Mouse (Mus musculus): ENCODE data around the gene Rasl10a. TPM values are rescaled to one million over a fixed set of nuclear protein-coding genes. Genes with fewer than 3 reads are reported as not detected.

Rasl10a gene
- total and polyA plus RNA-seq, 2 experiments from 2014 or later: 0.85 to 2.7 TPM

- Histone ChIP-seq H3K4me2 (ENCODE audit: low read depth, low read length) (no peak overlapping the region), H3K27ac (ENCODE audit: low read depth) (no peak overlapping the region), H3K27me3 (ENCODE audit: control insufficient read depth, insufficient read depth, low read length) (peaks cover 46% of the 10 kb centered on the region), H3K36me3 (replicated peaks; ENCODE audit: control insufficient read depth, insufficient read depth, low read length) (no peaks in the 10 kb centered on the region), H3K9ac (replicated peaks; ENCODE audit: low read depth, low read length) (no peak overlapping the region), H3K4me3 (ENCODE audit: low read depth, low read length) (no peak overlapping the region), H3K9me3 (replicated peaks; ENCODE audit: control insufficient read depth, low read length) (no peaks in the 10 kb centered on the region), H3K4me1 (ENCODE audit: control insufficient read depth, insufficient read depth) (peaks cover 32% of the 10 kb centered on the region)
- DNase-seq (ENCODE audit: low spot score) (no peak), ATAC-seq (ENCODE audit: insufficient read depth, low read depth) (no peak)
- WGBS: 32% methylated on average over 9 of the region's 9 CpGs
- no peak for TF ChIP-seq EP300 (IDR thresholded peaks at IDR 0.05; ENCODE audit: low read depth)
- no peak for TF ChIP-seq CTCF (IDR thresholded peaks at IDR 0.05; ENCODE audit: low read depth)
Measured at GRCm38 (mm10) chr11:5058783-5059182, 855 bp downstream of the Rasl10a start.

- 29% methylated on average over 14 of the region's 14 CpGs for WGBS
- Histone ChIP-seq H3K4me2 (ENCODE audit: low read depth, low read length) (no peak overlapping the region), H3K27me3 (ENCODE audit: control insufficient read depth, insufficient read depth, low read length) (peaks cover 46% of the 10 kb centered on the region), H3K36me3 (replicated peaks; ENCODE audit: control insufficient read depth, insufficient read depth, low read length) (no peaks in the 10 kb centered on the region), H3K9me3 (replicated peaks; ENCODE audit: control insufficient read depth, low read length) (no peaks in the 10 kb centered on the region), H3K4me1 (ENCODE audit: control insufficient read depth, insufficient read depth) (peaks cover 36% of the 10 kb centered on the region), H3K9ac (replicated peaks; ENCODE audit: low read depth, low read length) (no peak overlapping the region), H3K4me3 (ENCODE audit: low read depth, low read length) (no peak overlapping the region), H3K27ac (ENCODE audit: low read depth) (no peak overlapping the region)
- ATAC-seq (ENCODE audit: insufficient read depth, low read depth) (no peak), DNase-seq (ENCODE audit: low spot score) (no peak)
- no peak for TF ChIP-seq CTCF (IDR thresholded peaks at IDR 0.05; ENCODE audit: low read depth)
Measured at GRCm38 (mm10) chr11:5059230-5059629, 1.3 kb downstream of the Rasl10a start.

- Histone ChIP-seq H3K27ac (ENCODE audit: low read depth) (no peak overlapping the region), H3K9me3 (replicated peaks; ENCODE audit: control insufficient read depth, low read length) (no peaks in the 10 kb centered on the region), H3K4me2 (ENCODE audit: low read depth, low read length) (no peak overlapping the region), H3K4me1 (ENCODE audit: control insufficient read depth, insufficient read depth) (peaks cover 37% of the 10 kb centered on the region), H3K4me3 (ENCODE audit: low read depth, low read length) (no peak overlapping the region), H3K36me3 (replicated peaks; ENCODE audit: control insufficient read depth, insufficient read depth, low read length) (no peaks in the 10 kb centered on the region), H3K27me3 (ENCODE audit: control insufficient read depth, insufficient read depth, low read length) (peaks cover 46% of the 10 kb centered on the region), H3K9ac (replicated peaks; ENCODE audit: low read depth, low read length) (no peak overlapping the region)
- DNase-seq (ENCODE audit: low spot score) (no peak), ATAC-seq (ENCODE audit: insufficient read depth, low read depth) (no peak)
- TF ChIP-seq EP300 (IDR thresholded peaks at IDR 0.05; ENCODE audit: low read depth) (no peak), CTCF (IDR thresholded peaks at IDR 0.05; ENCODE audit: low read depth) (peak; percentile 77)
- WGBS: 11% methylated on average over 27 of the region's 27 CpGs
Measured at GRCm38 (mm10) chr11:5059704-5060156, 1.8 kb downstream of the Rasl10a start.

GRCm38 (mm10) chr11:5060756-5061412 lies 3.0 kb downstream of the Rasl10a start:
- Histone ChIP-seq H3K4me2 (ENCODE audit: low read depth, low read length) (peak overlapping the region; percentile 69), H3K9me3 (replicated peaks; ENCODE audit: control insufficient read depth, low read length) (no peaks in the 10 kb centered on the region), H3K27me3 (ENCODE audit: control insufficient read depth, insufficient read depth, low read length) (peaks cover 46% of the 10 kb centered on the region), H3K9ac (replicated peaks; ENCODE audit: low read depth, low read length) (0 out of 2 replicates have a peak overlapping the region, but pooled peaks have one; percentile 31), H3K36me3 (replicated peaks; ENCODE audit: control insufficient read depth, insufficient read depth, low read length) (no peaks in the 10 kb centered on the region), H3K4me1 (ENCODE audit: control insufficient read depth, insufficient read depth) (peaks cover 37% of the 10 kb centered on the region), H3K4me3 (ENCODE audit: low read depth, low read length) (peak overlapping the region; percentile 40), H3K27ac (ENCODE audit: low read depth) (no peak overlapping the region)
- DNase-seq (ENCODE audit: low spot score) (no peak), ATAC-seq (ENCODE audit: insufficient read depth, low read depth) (no peak)
- WGBS: 73% methylated on average over 28 of the region's 28 CpGs
- no peak for TF ChIP-seq EP300 (IDR thresholded peaks at IDR 0.05; ENCODE audit: low read depth)
- no peak for TF ChIP-seq CTCF (IDR thresholded peaks at IDR 0.05; ENCODE audit: low read depth)

- peak; percentile 59 for ATAC-seq (ENCODE audit: insufficient read depth, low read depth)
- H3K27me3 ChIP-seq (ENCODE audit: control insufficient read depth, insufficient read depth, low read length): peaks cover 46% of the 10 kb centered on the region
- no peaks in the 10 kb centered on the region for H3K36me3 ChIP-seq (replicated peaks; ENCODE audit: control insufficient read depth, insufficient read depth, low read length)
- peak overlapping the region; percentile 69 for H3K4me2 ChIP-seq (ENCODE audit: low read depth, low read length)
- peaks cover 37% of the 10 kb centered on the region for H3K4me1 ChIP-seq (ENCODE audit: control insufficient read depth, insufficient read depth)
- DNase-seq (ENCODE audit: low spot score): peak; percentile 86
- H3K27ac ChIP-seq (ENCODE audit: low read depth): peak overlapping the region; percentile 44; the same call in 1 of the 2 replicates
- H3K9me3 ChIP-seq (replicated peaks; ENCODE audit: control insufficient read depth, low read length): no peaks in the 10 kb centered on the region
- H3K9ac ChIP-seq (replicated peaks; ENCODE audit: low read depth, low read length): peak overlapping the region; percentile 31; the same call in 1 of the 2 replicates
- WGBS: 4% methylated on average over 60 of the region's 62 CpGs
- H3K4me3 ChIP-seq (ENCODE audit: low read depth, low read length): peak overlapping the region; percentile 40
- TF ChIP-seq EP300 (IDR thresholded peaks at IDR 0.05; ENCODE audit: low read depth): 0 out of 2 replicates have a peak, but pooled peaks have one; percentile 20
- TF ChIP-seq CTCF (IDR thresholded peaks at IDR 0.05; ENCODE audit: low read depth): no peak
Measured at GRCm38 (mm10) chr11:5061413-5062139, 3.6 kb downstream of the Rasl10a start.
